Mouse (Mus musculus) thymus, postnatal 36 days (tissue): ENCODE measurements around the gene Pygl.

Source experiments
- DNase-seq, 2 experiments: peaks; one replicate each; pipeline ENCODE4 v3.0.0; 2022; ENCODE audit warnings: mixed read lengths in 2 of 2

Gene Pygl

DNA sequence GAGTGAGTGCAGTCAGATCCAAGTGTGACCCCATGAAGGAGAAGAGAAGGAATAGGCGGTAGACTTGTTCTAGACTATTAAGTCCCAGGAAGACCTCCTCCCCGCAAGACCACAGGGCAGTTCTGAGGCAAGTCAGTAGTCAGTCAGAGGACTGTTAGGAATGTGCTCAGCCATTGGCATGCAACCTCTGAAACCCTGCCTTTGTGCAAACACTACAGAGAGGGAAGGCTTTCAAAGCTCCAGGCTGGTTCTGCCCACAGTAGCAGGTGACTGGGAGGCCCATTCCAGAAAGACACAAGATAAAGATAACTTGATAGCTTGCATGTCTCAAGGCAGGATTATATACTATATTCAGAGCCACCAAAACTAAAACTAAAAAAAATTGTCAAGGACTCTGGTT lies at the start of gene Pygl:
TSS of gene Pygl (minus strand) at position 195 of the 400 bp plus-strand sequence.
- DNase-seq = no peak

DNA sequence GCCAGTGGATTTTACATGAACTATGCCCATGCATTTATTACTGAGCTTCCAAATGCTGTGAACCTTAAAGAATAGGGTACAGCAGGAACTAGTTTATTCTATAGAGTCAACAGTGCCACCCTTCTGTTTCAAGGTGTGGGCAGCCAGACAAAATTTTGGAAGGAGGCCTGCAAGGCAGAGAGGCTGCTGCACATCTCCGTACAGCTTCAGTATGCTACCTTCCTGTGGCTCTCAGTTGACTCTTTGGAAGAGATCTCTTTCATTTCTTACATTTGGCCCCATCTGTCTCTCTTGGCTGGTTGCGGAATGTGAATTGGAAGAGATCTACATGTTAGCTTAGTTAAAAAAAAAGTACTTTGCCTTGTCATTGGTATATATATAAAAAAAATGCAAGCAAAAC lies 49.6 kb upstream of the Pygl start:
- no peak for DNase-seq

DNA sequence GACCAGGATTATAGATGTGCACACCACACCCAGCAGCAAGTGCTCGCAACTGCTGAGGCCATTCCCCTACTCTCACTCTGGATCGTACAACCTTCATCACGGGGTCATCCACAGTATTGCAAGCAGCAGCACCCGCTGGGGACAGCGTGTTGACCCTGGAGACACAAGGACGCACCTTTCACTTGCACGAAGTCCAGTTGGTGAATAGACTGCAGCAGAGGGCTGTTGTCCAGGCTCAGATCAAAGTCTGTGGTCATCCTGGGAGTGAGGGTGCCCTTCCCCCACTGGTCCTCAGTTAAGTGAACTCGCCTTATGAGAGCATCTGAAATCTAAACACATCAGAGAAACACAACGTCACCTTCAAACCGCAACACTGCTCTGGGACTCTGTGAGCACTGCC lies 49.1 kb upstream of the Pygl start:
- no peak for DNase-seq

DNA sequence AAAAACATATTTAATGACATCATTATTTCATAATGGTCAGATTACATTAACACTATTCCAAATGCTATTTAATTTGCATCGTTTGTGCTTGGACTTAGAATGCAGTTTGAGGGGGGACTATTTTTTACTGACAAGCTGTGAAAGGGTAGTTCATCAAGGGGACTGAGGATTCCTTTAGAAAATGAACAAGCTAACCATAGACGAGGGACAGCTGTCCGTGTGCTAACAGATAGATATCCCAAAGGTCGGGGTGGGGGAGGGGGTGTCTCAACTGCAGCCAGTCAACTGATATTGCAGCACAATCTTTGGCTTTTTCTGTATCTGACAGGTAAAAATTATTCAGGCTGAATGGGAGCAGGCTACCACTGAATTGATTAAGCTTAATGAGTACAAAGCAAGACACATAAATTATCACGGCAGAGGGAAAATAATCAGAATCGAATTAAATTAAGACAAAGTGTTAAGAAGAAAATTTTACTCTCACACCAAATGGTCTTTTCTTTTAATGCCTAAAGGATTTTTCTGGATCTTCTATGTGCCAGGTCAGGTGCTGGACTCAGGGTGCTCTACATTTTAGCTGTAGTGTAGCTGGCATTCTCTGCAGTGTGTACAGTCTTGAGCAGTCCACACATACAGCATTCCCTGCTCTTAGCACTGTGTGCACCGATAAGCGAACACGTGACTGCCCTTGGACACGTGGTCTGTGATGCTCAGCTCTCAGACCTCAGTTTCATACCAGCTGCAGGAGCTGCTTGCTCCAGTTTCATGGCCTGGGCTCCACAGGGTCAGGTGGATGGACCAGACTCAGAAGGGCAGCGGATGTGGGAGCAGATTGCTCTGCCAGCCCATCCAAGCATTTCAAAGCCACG lies 46.0 kb upstream of the Pygl start:
- DNase-seq = no peak

DNA sequence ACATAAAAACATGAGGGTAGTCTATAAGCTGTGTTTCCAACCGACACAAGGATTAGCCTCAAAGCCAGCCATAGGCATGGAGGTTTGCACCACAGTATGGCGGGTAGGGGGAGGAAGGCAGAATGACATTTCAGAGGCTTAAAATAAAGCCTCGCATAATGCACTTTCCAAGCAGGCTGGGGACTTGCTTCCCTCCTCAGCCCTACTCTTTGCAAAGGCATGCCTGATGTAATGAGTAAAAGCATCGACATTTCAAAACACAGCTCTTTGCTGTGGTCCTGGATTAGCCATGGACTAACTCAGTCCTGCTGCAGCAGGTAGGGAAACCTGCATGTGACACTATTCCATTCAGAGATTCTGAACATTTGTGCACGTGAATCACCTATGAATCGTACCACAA lies 38.4 kb upstream of the Pygl start:
- DNase-seq = no peak

DNA sequence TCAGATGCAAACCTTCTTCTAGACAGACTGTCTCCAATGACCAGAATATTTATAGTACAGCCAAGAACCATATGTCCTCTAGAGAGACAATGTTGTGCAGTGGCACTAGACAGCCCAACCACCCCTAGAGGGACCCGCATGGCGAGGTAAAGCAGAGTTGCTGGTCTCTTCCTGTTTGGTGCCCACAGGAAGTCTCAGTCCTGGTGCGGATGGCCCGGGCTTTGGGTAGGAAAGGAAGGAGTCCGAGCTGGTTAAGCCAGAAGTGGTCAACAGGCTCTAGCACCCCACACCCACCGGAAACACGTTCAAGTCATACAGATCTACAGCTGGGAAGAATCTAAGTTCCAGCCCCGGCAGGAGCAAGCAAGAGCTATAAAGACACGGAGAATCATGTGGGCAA lies 36.0 kb upstream of the Pygl start:
- DNase-seq = no peak

DNA sequence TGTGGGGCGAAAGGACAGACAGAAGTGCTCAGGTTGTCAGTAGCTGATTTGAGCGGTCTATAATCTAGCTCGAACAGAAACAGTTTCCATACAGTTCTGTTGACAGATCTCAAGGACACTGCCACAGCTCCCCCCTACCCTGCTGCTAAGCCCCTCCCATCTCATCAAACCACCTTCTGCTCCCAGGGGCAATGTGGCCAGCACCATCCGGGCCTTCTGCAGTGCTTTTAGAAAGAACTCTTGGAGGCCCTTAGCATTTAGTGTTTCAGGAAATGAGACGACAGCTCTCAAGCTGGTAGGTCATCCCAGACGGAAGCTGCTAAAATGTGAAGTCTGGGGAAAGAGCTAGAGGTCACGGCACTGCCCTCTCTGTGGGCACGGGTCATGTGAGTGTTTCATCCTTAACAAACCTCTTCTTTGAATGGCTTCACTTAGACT lies 35.2 kb upstream of the Pygl start:
- no peak for DNase-seq

DNA sequence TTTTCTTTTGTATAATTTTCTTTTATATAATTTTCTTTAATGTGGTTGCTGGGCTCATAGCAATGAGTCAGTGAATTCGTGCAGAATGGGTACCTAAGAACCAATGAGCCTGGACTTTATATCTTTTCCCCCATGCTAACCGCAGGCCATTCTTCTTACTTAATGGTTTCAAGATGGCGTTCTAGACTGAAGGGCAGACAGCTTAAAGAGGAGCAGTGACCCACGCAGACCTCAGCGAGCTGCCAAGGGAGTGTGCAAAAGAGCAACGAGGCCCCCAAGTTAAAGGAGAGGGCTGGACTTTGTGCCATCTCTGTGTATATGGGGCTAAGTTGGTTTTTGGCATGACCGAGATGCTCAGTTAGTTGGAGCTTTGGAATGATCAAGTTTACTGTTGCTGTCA lies 32.4 kb upstream of the Pygl start:
- DNase-seq = no peak

DNA sequence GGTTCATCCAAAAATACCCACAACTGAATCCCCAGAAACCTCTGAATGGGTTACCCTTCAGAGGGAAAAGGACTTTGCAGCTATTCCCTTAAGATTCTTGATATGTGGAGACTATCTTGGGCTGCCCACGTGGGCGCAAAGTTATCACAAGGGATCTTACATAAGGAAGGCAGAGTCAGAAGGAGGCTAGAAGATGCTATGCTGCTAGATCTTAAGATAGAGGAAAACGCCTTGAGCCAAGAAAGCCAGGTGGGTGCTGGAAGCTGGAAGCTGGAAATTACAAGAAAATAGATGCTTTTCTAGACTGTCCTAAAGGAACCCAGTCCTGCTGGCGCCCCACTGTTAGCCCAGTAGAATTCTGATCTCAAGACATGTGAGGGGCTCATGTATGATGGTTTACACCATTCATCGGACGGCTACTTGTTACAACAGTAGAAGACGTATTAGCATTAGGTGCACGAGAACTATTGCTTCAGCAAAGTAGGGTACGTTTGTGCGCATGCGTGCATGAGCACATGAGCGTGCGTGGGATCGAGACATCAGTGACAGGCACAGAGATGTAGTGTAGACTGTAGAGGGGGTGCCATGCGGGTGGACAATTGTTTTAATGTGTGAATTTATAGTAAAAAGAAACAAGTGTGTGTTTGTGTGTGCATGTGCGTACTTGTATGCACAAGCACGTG lies 31.1 kb upstream of the Pygl start:
- no peak for DNase-seq

DNA sequence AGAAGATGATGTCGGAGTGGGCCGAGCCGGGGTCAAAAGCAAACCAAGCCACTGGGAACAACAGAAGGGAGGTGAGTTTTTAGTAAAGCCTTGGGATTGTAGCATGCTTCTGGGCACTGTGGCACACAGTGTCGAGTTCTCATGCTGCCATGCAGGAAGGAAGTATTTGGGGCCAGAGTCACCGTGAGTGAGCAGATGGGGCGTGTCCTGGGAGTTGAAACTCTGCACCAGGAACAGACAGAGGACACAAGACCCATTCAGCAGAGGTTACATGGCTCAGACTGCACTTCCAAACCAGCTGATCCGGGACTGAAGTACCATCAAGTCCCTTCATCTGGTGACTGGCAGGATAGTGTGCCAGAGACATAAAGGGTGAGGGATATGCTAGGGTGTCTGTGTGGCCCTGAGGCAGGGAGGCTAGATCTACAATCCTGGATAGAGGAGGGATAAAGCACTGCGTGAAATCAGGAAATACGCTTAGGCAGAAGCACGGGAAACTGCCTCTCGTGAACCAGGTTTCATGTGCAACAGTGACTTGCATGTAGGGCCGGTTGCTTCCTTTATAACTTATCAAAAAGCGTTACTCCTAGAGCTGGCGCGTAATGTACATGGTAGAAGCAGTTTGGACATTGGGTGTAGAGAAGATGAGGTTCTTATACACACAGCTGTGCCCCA lies 20.1 kb upstream of the Pygl start:
- no peak for DNase-seq

DNA sequence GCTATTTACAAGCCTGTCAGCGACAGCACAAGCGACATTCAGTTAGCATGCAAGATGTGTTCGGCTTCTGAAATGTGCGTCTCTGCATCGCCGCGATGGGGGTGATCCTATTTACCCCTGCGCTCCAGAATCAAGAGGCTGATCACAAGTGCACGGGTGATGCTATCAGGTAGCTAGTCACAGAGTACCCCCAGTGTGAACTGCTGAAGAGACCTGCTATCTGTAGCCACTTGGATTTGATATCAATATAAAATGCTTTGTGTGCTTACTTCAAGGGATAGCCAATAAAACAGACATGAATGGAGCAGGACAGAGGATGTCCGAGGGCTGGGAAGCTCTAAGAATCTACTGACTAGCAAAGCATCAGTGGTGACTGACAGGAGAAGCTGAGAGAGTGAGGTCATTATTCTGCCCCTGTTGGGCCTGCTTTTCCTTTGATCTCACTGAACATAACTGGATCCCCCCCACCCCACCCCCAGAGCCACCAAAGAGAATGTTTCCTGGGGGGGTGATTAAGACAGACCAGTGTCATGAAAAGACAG lies 18.4 kb upstream of the Pygl start:
- DNase-seq = no peak

DNA sequence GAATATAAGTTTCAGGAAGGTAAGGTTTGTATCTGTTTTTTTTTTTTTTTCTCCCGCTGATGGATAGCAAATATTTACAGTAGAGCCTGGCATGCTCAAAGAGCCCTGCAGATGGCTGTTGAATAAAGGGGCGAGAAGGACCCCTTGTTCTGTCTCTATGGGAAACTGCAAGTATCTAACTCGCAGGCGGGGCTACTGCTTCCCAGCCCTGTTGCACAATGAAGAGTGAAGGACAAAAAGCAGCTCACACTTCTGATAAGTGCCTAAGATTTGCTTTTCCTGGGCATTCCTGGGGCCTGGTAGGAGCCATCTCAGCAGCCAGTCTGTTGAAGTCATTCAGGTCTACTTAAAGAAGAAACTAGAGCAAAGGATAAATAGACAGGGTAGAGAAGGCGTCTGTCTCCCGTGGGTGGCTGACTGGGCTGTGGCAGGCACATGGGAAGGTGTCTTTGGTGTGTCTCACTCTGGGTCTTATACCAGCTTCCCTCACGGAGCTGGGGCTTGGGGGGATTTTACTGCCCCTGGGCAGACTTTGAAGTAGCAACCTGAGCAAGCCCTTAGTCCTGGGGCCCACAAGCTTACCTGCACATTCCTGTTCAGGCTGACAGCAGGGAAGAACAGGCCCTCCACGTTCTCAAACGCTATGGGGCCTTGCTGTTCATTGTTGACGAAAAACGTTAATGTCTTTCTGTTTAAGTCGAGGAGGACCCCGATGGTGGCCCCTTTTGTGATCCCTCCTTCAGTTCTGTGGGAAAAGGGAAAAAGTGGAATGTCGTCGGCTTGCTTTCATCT lies 16.6 kb upstream of the Pygl start:
- no peak for DNase-seq

DNA sequence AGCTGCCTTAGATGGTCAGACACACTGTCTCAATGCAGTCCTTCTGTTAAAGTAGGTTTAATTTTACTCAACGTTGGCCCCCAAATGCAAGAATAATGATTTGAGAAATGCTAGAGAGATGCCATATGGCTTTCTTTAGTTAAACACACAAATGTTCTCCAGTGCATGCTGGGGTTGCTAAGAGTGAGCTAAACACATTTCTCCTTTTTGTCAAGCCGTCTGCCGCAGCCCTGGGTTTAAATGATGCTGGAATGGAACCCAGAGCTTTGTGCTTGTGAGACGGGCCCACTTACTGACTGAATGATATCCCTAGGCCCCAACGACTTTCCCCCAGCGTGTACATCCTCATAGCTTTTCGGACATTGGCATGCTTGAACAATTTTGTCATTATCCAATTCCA lies 11.3 kb upstream of the Pygl start:
- DNase-seq = no peak

DNA sequence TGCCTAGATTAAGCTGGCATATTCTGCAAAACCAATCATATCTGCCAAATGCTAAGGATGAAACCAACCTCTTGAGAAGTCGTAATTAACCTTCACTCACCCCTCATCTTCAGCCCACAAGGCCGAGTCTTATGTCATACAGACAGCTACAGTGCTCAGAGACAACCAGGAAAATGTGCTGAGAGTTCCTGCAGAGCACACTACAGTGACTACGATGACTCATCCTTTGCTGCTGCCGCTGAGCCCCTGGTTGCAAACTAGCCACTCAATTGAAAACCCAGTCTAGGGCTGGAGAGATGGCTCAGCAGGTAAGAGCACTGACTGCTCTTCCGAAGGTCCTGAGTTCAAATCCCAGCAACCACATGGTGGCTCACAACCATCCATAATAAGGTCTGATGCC lies 8.5 kb upstream of the Pygl start:
- no peak for DNase-seq

DNA sequence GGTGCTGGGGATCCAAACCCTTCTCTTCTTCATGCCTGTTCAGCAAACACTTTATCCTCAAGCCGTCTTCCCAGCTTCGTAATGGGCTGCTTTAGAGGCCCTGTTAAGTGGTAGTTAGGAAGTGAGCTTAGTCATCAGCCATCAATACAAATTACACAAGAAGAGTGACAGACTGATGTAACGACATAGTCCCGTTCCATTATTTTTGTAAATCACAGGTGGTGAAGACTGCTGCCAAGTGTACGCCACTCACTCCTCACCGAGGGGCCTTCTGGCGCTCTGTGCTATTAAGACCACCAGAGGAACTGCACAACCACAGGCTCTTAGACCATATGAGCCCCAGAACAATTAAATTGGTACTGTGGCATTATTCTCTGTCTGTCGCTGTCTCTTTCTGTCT lies 7.3 kb upstream of the Pygl start:
- no peak for DNase-seq

DNA sequence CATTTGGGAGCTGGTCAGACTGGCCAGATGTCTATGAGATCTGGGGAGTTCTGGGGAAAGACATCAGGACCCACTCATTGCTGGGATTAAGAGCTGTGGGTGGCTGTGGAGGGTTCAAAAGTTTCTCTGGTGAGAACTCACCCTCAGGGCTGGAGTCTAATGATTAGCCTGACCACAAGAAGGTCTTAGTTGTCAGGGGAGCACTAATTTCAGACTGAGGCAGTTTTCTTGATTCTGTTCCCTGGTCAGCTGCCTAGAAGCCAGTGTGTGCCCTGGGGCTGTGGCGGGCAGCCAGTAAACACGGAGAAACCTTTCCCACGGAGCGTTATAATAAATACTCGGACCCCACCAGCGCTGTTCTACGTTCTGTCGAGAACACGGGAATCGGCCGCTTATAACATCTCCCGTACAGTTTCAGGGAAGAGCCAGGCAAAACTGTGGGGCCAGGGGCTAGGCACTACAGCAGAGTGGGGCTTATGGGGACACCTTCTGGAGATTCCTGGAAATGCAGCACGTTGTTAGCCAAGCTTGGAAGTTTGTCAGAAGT lies 3.7 kb upstream of the Pygl start:
- DNase-seq = peak; percentile 36 to 44

DNA sequence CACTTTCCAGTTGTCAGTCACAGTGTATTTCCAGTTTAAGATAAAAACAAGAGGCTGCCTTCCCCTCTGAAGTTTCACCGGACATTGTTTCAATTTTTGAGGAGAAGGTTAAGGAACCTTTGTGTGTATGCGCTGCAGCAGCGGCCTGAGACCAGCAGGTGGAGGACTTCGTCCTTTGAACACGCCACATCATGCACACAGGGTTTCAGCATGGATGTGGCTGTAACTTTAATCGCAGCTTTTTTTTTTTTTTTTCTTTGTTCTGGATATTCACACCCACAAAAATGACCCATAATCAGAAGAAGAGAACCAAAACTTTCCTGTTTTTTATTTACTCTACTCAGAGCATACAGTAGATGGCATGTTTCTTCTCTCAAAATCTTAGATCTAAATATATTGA lies 3.1 kb upstream of the Pygl start:
- peak; percentile 36 to 47 for DNase-seq

DNA sequence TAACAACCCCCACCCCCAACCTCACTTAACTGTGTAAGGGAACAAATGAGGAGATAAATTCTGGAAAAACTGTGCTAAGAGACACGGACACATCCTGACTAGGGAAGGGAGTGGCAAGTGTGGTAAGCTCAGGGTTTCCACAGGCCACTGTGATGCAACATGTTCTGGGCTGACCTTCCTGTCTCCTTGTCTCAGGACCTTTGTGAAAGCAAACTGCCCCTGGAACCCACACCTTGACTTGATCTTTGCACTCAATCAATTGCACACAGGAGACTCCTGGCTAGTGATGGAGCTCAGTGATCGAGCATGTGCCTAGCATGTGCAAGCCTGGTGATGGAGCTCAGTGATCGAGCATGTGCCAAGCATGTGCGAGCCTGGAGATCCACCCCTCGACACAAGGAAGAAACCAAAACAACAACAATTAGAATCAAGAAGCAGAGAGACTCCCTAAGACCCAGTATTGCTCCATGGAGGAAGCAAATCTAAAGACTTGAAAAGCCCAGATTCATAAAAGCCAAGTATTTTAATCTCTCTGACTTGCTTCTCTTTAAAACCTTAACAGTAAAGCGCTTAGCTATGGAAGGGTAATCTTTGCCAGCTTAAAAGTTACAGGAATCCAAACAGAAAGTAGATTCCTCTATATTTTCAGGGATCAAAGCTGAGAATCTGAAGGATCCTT lies 2.5 kb upstream of the Pygl start:
- DNase-seq = no peak

DNA sequence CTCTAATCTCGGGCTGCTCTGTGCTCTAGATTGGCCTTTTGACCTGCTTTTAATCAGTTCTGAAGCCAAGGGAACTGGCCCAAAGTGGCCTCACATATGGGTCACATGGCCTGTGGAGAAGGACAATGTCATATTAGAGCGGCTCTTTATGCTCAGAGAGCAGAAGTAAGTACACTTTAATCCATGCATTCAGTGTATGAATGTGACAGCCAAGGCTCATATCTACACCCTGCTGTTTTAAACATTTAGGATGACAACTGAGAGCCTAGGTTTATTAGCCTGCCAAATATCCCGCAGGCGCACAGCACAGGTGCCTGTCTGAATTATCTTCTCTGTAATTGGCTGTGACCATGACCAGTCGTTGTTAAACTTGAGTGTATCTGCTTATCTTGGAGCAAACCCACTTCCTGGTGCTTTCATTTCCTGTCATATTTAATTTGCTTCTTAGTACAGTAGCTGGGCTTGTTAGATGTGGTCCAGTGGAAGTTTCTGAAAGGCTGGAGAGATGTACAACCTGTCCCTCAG lies 794 bp upstream of the Pygl start:
- no peak for DNase-seq

DNA sequence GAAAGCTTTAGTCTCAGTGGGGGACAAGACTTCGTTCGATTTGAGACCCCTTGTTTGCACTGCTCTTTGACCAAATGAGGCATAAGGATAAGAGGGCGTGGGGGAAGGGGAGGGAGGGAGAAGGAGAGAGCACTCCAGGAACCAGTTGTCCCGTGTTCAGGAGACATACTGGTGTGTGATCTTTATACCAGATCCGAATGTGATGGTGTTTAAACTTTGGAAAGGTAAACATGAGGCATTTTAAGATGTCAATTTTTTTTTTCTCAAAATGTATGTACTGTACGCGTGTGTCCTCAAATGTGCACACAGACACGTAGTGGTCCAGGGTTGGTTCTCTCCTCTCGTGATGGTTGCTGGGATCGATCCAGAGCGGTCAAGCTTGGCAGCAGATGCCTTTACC lies 3.1 kb downstream of the Pygl start:
- DNase-seq = no peak

DNA sequence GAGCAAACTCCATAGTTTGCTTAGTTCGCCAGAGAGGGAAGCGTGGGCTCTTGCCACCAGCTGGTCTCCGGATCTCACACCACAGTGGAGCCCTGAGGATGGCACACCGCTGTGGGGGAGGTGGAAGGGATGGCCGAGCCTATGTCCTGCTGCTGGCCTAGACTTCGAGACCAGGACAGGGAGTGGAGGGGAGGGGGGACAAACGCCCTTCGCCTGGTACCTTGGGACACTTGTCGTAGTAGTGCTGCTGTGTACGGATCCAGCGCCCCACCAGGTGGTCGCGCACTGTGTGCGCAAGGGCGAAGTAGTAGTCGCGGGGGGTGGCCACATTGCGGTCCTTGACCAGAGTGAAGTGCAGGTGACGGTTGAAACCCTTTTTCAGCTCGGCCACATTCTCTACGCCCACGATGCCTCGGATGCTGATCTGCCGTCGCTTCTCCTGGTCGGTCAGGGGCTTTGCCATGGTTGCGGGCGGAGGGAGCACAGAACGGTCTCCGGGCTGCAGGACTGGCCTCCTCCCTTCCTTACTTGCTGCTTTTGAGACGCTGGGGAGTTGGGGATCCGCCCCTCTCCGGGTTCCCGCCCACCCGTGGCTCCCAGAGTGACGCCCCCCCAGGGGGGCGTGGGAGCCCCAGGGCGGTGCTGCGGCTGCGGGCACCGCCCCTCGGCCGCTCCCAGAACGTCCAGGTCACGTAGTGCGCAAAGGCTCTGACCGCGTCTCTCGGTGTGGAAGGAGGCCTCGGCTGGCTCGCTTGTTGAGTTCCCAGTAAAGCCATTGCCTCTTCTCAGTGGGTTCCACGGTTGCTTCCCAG lies 4.0 kb downstream of the Pygl start:
- DNase-seq = peak; percentile 67 to 80
